Mouse (Mus musculus): ENCODE data around the gene Gps1. TPM values are rescaled to one million over a fixed set of nuclear protein-coding genes. Genes with fewer than 3 reads are reported as not detected.
A peak's percentile ranks its signal among the peaks of the same experiment; 100 is the strongest.

The Gps1 gene
- polyA plus RNA-seq, 2 experiments = 65.2 to 76.5 TPM

- H3K27ac ChIP-seq = no peak overlapping the region
- no peak for ATAC-seq (ENCODE audit: insufficient read depth)
These were observed 5.3 kb downstream of the Gps1 start for GRCm38 (mm10) chr11:120789355-120789754.

GRCm38 (mm10) chr11:120789810-120790209, 5.7 kb downstream of the Gps1 start:
- no peak for DNase-seq (ENCODE audit: low read depth in 3 of 3, low spot score in 3 of 3)
- no peak overlapping the region for H3K27ac ChIP-seq
- WGBS (ENCODE audit: insufficient replicate concordance) = 76% methylated on average over 3 of the region's 3 CpGs
- H3K9ac ChIP-seq (replicated peaks) = no peak overlapping the region
- H3K4me2 ChIP-seq (ENCODE audit: low read depth) = no peak overlapping the region
- no peaks in the 10 kb centered on the region for H3K9me3 ChIP-seq (ENCODE audit: control insufficient read depth, low read length)
- peaks cover 0 to 8% of the 10 kb centered on the region in 2 experiments; a peak in 3 of 4 replicates for H3K4me1 ChIP-seq (replicated peaks; ENCODE audit: control insufficient read depth in 2 of 2, insufficient read depth in 2 of 2, low read length in 1 of 2)
- H3K4me3 ChIP-seq (ENCODE audit: insufficient read depth in 1 of 2, low read depth in 2 of 2, low read length in 2 of 2) = no peak overlapping the region
- H3K36me3 ChIP-seq (replicated peaks; ENCODE audit: control insufficient read depth, insufficient read depth, low read depth) = peaks cover 51% of the 10 kb centered on the region
- ATAC-seq (ENCODE audit: insufficient read depth) = no peak
- no peaks in the 10 kb centered on the region for H3K27me3 ChIP-seq (ENCODE audit: control insufficient read depth, insufficient read depth, low read length)
- TF ChIP-seq EP300 (IDR thresholded peaks at IDR 0.05; ENCODE audit: low read depth) (no peak), CTCF (IDR thresholded peaks at IDR 0.05; ENCODE audit: low read depth) (no peak)

More at GRCm38 (mm10) chr11:120789355-120789754, 5.3 kb downstream of the Gps1 start:
- no peak overlapping the region for H3K9ac ChIP-seq (replicated peaks)
- no peak overlapping the region for H3K4me2 ChIP-seq (ENCODE audit: low read depth)
- H3K9me3 ChIP-seq (ENCODE audit: control insufficient read depth, low read length) = no peaks in the 10 kb centered on the region
- H3K27me3 ChIP-seq (ENCODE audit: control insufficient read depth, insufficient read depth, low read length) = no peaks in the 10 kb centered on the region
- peaks cover 51% of the 10 kb centered on the region for H3K36me3 ChIP-seq (replicated peaks; ENCODE audit: control insufficient read depth, insufficient read depth, low read depth)
- 71% methylated on average over 4 of the region's 4 CpGs for WGBS (ENCODE audit: insufficient replicate concordance)
- no peak for DNase-seq (ENCODE audit: low read depth in 3 of 3, low spot score in 3 of 3)
- no peak for TF ChIP-seq EP300 (IDR thresholded peaks at IDR 0.05; ENCODE audit: low read depth)
- no peak for TF ChIP-seq CTCF (IDR thresholded peaks at IDR 0.05; ENCODE audit: low read depth)
- H3K4me1 ChIP-seq (replicated peaks; ENCODE audit: control insufficient read depth in 2 of 2, insufficient read depth in 2 of 2, low read length in 1 of 2) = peaks cover 0 to 8% of the 10 kb centered on the region in 2 experiments; a peak in 3 of 4 replicates
- H3K4me3 ChIP-seq (ENCODE audit: insufficient read depth in 1 of 2, low read depth in 2 of 2, low read length in 2 of 2) = no peak overlapping the region

GRCm38 (mm10) chr11:120792652-120793051, 8.6 kb downstream of the Gps1 start:
- WGBS (ENCODE audit: insufficient replicate concordance) = 82% methylated on average over 9 of the region's 9 CpGs
- Histone ChIP-seq H3K9ac (replicated peaks) (no peak overlapping the region), H3K9me3 (ENCODE audit: control insufficient read depth, low read length) (no peaks in the 10 kb centered on the region), H3K4me3 (ENCODE audit: insufficient read depth in 1 of 2, low read depth in 2 of 2, low read length in 2 of 2) (no peak overlapping the region), H3K36me3 (replicated peaks; ENCODE audit: control insufficient read depth, insufficient read depth, low read depth) (peaks cover 38% of the 10 kb centered on the region), H3K27ac (no peak overlapping the region), H3K27me3 (ENCODE audit: control insufficient read depth, insufficient read depth, low read length) (no peaks in the 10 kb centered on the region), H3K4me2 (ENCODE audit: low read depth) (no peak overlapping the region), H3K4me1 (replicated peaks; ENCODE audit: control insufficient read depth in 2 of 2, insufficient read depth in 2 of 2, low read length in 1 of 2) (peaks cover 0 to 10% of the 10 kb centered on the region in 2 experiments; a peak in 3 of 4 replicates)
- TF ChIP-seq CTCF (IDR thresholded peaks at IDR 0.05; ENCODE audit: low read depth) (no peak), EP300 (IDR thresholded peaks at IDR 0.05; ENCODE audit: low read depth) (no peak)
- no peak for DNase-seq (ENCODE audit: low read depth in 3 of 3, low spot score in 3 of 3)
- no peak for ATAC-seq (ENCODE audit: insufficient read depth)

GRCm38 (mm10) chr11:120795756-120796613, 11.9 kb downstream of the Gps1 start, which contains the start of gene Dus1l:
TSS of gene Dus1l (minus strand) at chr11:120796403.
- WGBS (ENCODE audit: insufficient replicate concordance) = 1% methylated on average over 59 of the region's 59 CpGs
- peaks cover 0 to 10% of the 10 kb centered on the region in 2 experiments; a peak in 3 of 4 replicates for H3K4me1 ChIP-seq (replicated peaks; ENCODE audit: control insufficient read depth in 2 of 2, insufficient read depth in 2 of 2, low read length in 1 of 2)
- peak; percentile 92 for ATAC-seq (ENCODE audit: insufficient read depth)

GRCm38 (mm10) chr11:120796614-120796946, 12.5 kb downstream of the Gps1 start:
- Histone ChIP-seq H3K36me3 (replicated peaks; ENCODE audit: control insufficient read depth, insufficient read depth, low read depth) (peaks cover 10% of the 10 kb centered on the region), H3K9me3 (ENCODE audit: control insufficient read depth, low read length) (no peaks in the 10 kb centered on the region), H3K4me3 (ENCODE audit: insufficient read depth in 1 of 2, low read depth in 2 of 2, low read length in 2 of 2) (peak overlapping the region; percentile 50 to 85), H3K27ac (peak overlapping the region; percentile 3), H3K9ac (replicated peaks) (peak overlapping the region; percentile 89), H3K27me3 (ENCODE audit: control insufficient read depth, insufficient read depth, low read length) (no peaks in the 10 kb centered on the region), H3K4me1 (replicated peaks; ENCODE audit: control insufficient read depth in 2 of 2, insufficient read depth in 2 of 2, low read length in 1 of 2) (peaks cover 0 to 10% of the 10 kb centered on the region in 2 experiments; a peak in 3 of 4 replicates), H3K4me2 (ENCODE audit: low read depth) (peak overlapping the region; percentile 85)
- no peak for DNase-seq (ENCODE audit: low read depth in 3 of 3, low spot score in 3 of 3)
- WGBS (ENCODE audit: insufficient replicate concordance) = 25% methylated on average over 8 of the region's 8 CpGs
- ATAC-seq (ENCODE audit: insufficient read depth) = peak; percentile 24
- TF ChIP-seq CTCF (IDR thresholded peaks at IDR 0.05; ENCODE audit: low read depth) (no peak), EP300 (IDR thresholded peaks at IDR 0.05; ENCODE audit: low read depth) (no peak)

More at GRCm38 (mm10) chr11:120795756-120796613, 11.9 kb downstream of the Gps1 start, which contains the start of gene Dus1l:
- H3K4me2 ChIP-seq (ENCODE audit: low read depth) = peak within 1 kb of the TSS; percentile 85
- no peaks in the 10 kb centered on the region for H3K27me3 ChIP-seq (ENCODE audit: control insufficient read depth, insufficient read depth, low read length)
- H3K9ac ChIP-seq (replicated peaks) = peak within 1 kb of the TSS; percentile 89
- TF ChIP-seq EP300 (IDR thresholded peaks at IDR 0.05; ENCODE audit: low read depth) (no peak), CTCF (IDR thresholded peaks at IDR 0.05; ENCODE audit: low read depth) (no peak)
- no peaks in the 10 kb centered on the region for H3K9me3 ChIP-seq (ENCODE audit: control insufficient read depth, low read length)
- peak within 1 kb of the TSS; percentile 3 for H3K27ac ChIP-seq
- DNase-seq (ENCODE audit: low read depth in 3 of 3, low spot score in 3 of 3) = peak; percentile 89 to 93 (median 92)
- H3K36me3 ChIP-seq (replicated peaks; ENCODE audit: control insufficient read depth, insufficient read depth, low read depth) = peaks cover 12% of the 10 kb centered on the region
- H3K4me3 ChIP-seq (ENCODE audit: insufficient read depth in 1 of 2, low read depth in 2 of 2, low read length in 2 of 2) = peak within 1 kb of the TSS; percentile 80 to 85

Measured in liver, embryonic 14.5 days (tissue).